Mouse (Mus musculus): ENCODE data around the gene Asic4.

DNA sequence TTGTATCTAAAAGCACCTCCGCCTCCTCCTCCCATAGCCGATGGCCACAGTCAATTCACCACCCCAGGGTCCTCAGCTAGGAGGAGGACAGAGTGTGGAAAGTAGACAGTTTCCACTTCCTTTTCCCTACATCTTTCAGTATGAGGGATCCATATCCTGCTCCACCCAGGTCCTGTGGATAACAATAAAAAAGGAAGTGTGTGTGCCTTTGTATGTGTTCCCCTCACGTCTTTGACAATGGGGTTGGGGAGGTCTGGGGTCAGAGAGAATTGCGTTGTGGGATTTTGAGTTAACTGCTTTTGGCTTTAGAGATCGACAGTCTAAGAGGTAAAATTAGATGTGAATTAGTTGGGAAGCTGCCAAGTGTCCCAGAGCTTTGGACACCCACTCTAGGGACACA, 59.9 kb downstream of the Asic4 start:
- TF ChIP-seq CTCF (IDR thresholded peaks at IDR 0.05; ENCODE audit: borderline replicate concordance, control insufficient read depth, extremely low read depth, insufficient read depth, low read length, poor library complexity) (no peak), POLR2A (IDR thresholded peaks at IDR 0.05; ENCODE audit: control insufficient read depth, extremely low read depth, insufficient read depth, low read length, poor library complexity) (no peak)

Data from thymus, adult 2 months (tissue).